Mouse (Mus musculus): ENCODE data around the gene Cercam. TPM values are rescaled to one million over a fixed set of nuclear protein-coding genes. Genes with fewer than 3 reads are reported as not detected.

Cercam gene
- polyA plus RNA-seq, 1 experiment = 10.8 TPM

GRCm38 (mm10) chr2:29826926-29827708 lies 41.8 kb upstream of the Cercam start:
- TF ChIP-seq POLR2A (IDR thresholded peaks at IDR 0.05; ENCODE audit: insufficient read length, low read depth) (peak; percentile 49), MYOG (IDR thresholded peaks at IDR 0.05; ENCODE audit: control insufficient read depth in 1 of 3, insufficient read depth in 1 of 3, insufficient read length in 2 of 3, low read depth in 2 of 3) (no peak), POLR2AphosphoS2 (IDR thresholded peaks at IDR 0.05; ENCODE audit: insufficient read length, low read depth) (peak; percentile 10), REST (IDR thresholded peaks at IDR 0.05; ENCODE audit: insufficient read depth, insufficient read length) (no peak)
- H3K27me3 ChIP-seq (ENCODE audit: control insufficient read depth, insufficient read depth, insufficient read length) = no peaks in the 10 kb centered on the region
- peak overlapping the region; percentile 21 for H3ac ChIP-seq (ENCODE audit: control insufficient read depth, insufficient read length)
- H3K4me3 ChIP-seq = peak overlapping the region; percentile 98
- no peaks in the 10 kb centered on the region for H3K36me3 ChIP-seq (ENCODE audit: control insufficient read depth, insufficient read depth)
- H3K79me2 ChIP-seq (ENCODE audit: control insufficient read depth, insufficient read depth) = peaks cover 43% of the 10 kb centered on the region
- peak overlapping the region; percentile 95 for H3K4me2 ChIP-seq (ENCODE audit: low read depth)

- peak overlapping the region; percentile 84 for H3K4me2 ChIP-seq (ENCODE audit: low read depth)
- H3K4me3 ChIP-seq = peak overlapping the region; percentile 98
- H3K27me3 ChIP-seq (ENCODE audit: control insufficient read depth, insufficient read depth, insufficient read length) = no peaks in the 10 kb centered on the region
- peak overlapping the region; percentile 21 for H3ac ChIP-seq (ENCODE audit: control insufficient read depth, insufficient read length)
- peaks cover 43% of the 10 kb centered on the region for H3K79me2 ChIP-seq (ENCODE audit: control insufficient read depth, insufficient read depth)
- no peaks in the 10 kb centered on the region for H3K36me3 ChIP-seq (ENCODE audit: control insufficient read depth, insufficient read depth)
- no peak for TF ChIP-seq TCF3 (IDR thresholded peaks at IDR 0.05; ENCODE audit: insufficient read length, low read depth)
- TF ChIP-seq E2F4 (IDR thresholded peaks at IDR 0.05; ENCODE audit: insufficient read depth) = no peak
- no peak for TF ChIP-seq CEBPB (IDR thresholded peaks at IDR 0.05; ENCODE audit: insufficient read depth, poor library complexity, severe bottlenecking)
- no peak for TF ChIP-seq TCF12 (IDR thresholded peaks at IDR 0.05; ENCODE audit: insufficient read depth, poor library complexity, severe bottlenecking)
Measured at GRCm38 (mm10) chr2:29827709-29828024, 41.3 kb upstream of the Cercam start.

- H3K36me3 ChIP-seq (ENCODE audit: control insufficient read depth, insufficient read depth) = no peaks in the 10 kb centered on the region
- no peak overlapping the region for H3K4me3 ChIP-seq
- H3K4me2 ChIP-seq (ENCODE audit: low read depth) = no peak overlapping the region
- no peak for TF ChIP-seq POLR2AphosphoS2 (IDR thresholded peaks at IDR 0.05; ENCODE audit: insufficient read length, low read depth)
- TF ChIP-seq POLR2A (IDR thresholded peaks at IDR 0.05; ENCODE audit: insufficient read length, low read depth) = no peak
- TF ChIP-seq MYOG (IDR thresholded peaks at IDR 0.05; ENCODE audit: control insufficient read depth in 1 of 3, insufficient read depth in 1 of 3, insufficient read length in 2 of 3, low read depth in 2 of 3) = no peak
- no peak for TF ChIP-seq REST (IDR thresholded peaks at IDR 0.05; ENCODE audit: insufficient read depth, insufficient read length)
- TF ChIP-seq USF1 (IDR thresholded peaks at IDR 0.05; ENCODE audit: low read depth) = no peak
- no peak for TF ChIP-seq TCF12 (IDR thresholded peaks at IDR 0.05; ENCODE audit: insufficient read depth, poor library complexity, severe bottlenecking)
- TF ChIP-seq MAX (IDR thresholded peaks at IDR 0.05; ENCODE audit: low read depth) = no peak
- no peak for TF ChIP-seq SRF (IDR thresholded peaks at IDR 0.05; ENCODE audit: control insufficient read depth, insufficient read length, low read depth)
- no peak for TF ChIP-seq E2F4 (IDR thresholded peaks at IDR 0.05; ENCODE audit: insufficient read depth)
- TF ChIP-seq MYOD1 (IDR thresholded peaks at IDR 0.05; ENCODE audit: control insufficient read depth in 1 of 3, insufficient read length in 2 of 3, low read depth in 2 of 3) = no peak
- TF ChIP-seq TCF3 (IDR thresholded peaks at IDR 0.05; ENCODE audit: insufficient read length, low read depth) = no peak
- no peak for TF ChIP-seq CEBPB (IDR thresholded peaks at IDR 0.05; ENCODE audit: insufficient read depth, poor library complexity, severe bottlenecking)
- no peaks in the 10 kb centered on the region for H3K27me3 ChIP-seq (ENCODE audit: control insufficient read depth, insufficient read depth, insufficient read length)
- H3K79me2 ChIP-seq (ENCODE audit: control insufficient read depth, insufficient read depth) = peaks cover 43% of the 10 kb centered on the region
- H3ac ChIP-seq (ENCODE audit: control insufficient read depth, insufficient read length) = no peak overlapping the region
Measured at GRCm38 (mm10) chr2:29831106-29831505, 37.9 kb upstream of the Cercam start.

- Histone ChIP-seq H3K27me3 (ENCODE audit: control insufficient read depth, insufficient read depth, insufficient read length) (no peaks in the 10 kb centered on the region), H3K36me3 (ENCODE audit: control insufficient read depth, insufficient read depth) (no peaks in the 10 kb centered on the region), H3K4me2 (ENCODE audit: low read depth) (no peak overlapping the region), H3K79me2 (ENCODE audit: control insufficient read depth, insufficient read depth) (peaks cover 28% of the 10 kb centered on the region), H3ac (ENCODE audit: control insufficient read depth, insufficient read length) (no peak overlapping the region), H3K4me3 (no peak overlapping the region)
- TF ChIP-seq E2F4 (IDR thresholded peaks at IDR 0.05; ENCODE audit: insufficient read depth) (no peak), USF1 (IDR thresholded peaks at IDR 0.05; ENCODE audit: low read depth) (no peak), REST (IDR thresholded peaks at IDR 0.05; ENCODE audit: insufficient read depth, insufficient read length) (no peak), MYOG (IDR thresholded peaks at IDR 0.05; ENCODE audit: control insufficient read depth in 1 of 3, insufficient read depth in 1 of 3, insufficient read length in 2 of 3, low read depth in 2 of 3) (no peak), SRF (IDR thresholded peaks at IDR 0.05; ENCODE audit: control insufficient read depth, insufficient read length, low read depth) (no peak), MAX (IDR thresholded peaks at IDR 0.05; ENCODE audit: low read depth) (no peak), MYOD1 (IDR thresholded peaks at IDR 0.05; ENCODE audit: control insufficient read depth in 1 of 3, insufficient read length in 2 of 3, low read depth in 2 of 3) (no peak), TCF3 (IDR thresholded peaks at IDR 0.05; ENCODE audit: insufficient read length, low read depth) (no peak), CEBPB (IDR thresholded peaks at IDR 0.05; ENCODE audit: insufficient read depth, poor library complexity, severe bottlenecking) (no peak), TCF12 (IDR thresholded peaks at IDR 0.05; ENCODE audit: insufficient read depth, poor library complexity, severe bottlenecking) (no peak), POLR2AphosphoS2 (IDR thresholded peaks at IDR 0.05; ENCODE audit: insufficient read length, low read depth) (no peak), POLR2A (IDR thresholded peaks at IDR 0.05; ENCODE audit: insufficient read length, low read depth) (no peak)
Measured at GRCm38 (mm10) chr2:29833796-29834195, 35.2 kb upstream of the Cercam start.

GRCm38 (mm10) chr2:29835391-29835899 lies 33.5 kb upstream of the Cercam start:
- Histone ChIP-seq H3K79me2 (ENCODE audit: control insufficient read depth, insufficient read depth) (peaks cover 12% of the 10 kb centered on the region), H3K36me3 (ENCODE audit: control insufficient read depth, insufficient read depth) (no peaks in the 10 kb centered on the region), H3K4me3 (no peak overlapping the region), H3ac (ENCODE audit: control insufficient read depth, insufficient read length) (no peak overlapping the region), H3K27me3 (ENCODE audit: control insufficient read depth, insufficient read depth, insufficient read length) (no peaks in the 10 kb centered on the region), H3K4me2 (ENCODE audit: low read depth) (no peak overlapping the region)
- TF ChIP-seq E2F4 (IDR thresholded peaks at IDR 0.05; ENCODE audit: insufficient read depth) = no peak
- TF ChIP-seq CEBPB (IDR thresholded peaks at IDR 0.05; ENCODE audit: insufficient read depth, poor library complexity, severe bottlenecking) = no peak
- TF ChIP-seq REST (IDR thresholded peaks at IDR 0.05; ENCODE audit: insufficient read depth, insufficient read length) = no peak
- no peak for TF ChIP-seq MYOG (IDR thresholded peaks at IDR 0.05; ENCODE audit: control insufficient read depth in 1 of 3, insufficient read depth in 1 of 3, insufficient read length in 2 of 3, low read depth in 2 of 3)
- no peak for TF ChIP-seq POLR2A (IDR thresholded peaks at IDR 0.05; ENCODE audit: insufficient read length, low read depth)
- TF ChIP-seq POLR2AphosphoS2 (IDR thresholded peaks at IDR 0.05; ENCODE audit: insufficient read length, low read depth) = no peak
- no peak for TF ChIP-seq SRF (IDR thresholded peaks at IDR 0.05; ENCODE audit: control insufficient read depth, insufficient read length, low read depth)
- no peak for TF ChIP-seq USF1 (IDR thresholded peaks at IDR 0.05; ENCODE audit: low read depth)
- no peak for TF ChIP-seq TCF3 (IDR thresholded peaks at IDR 0.05; ENCODE audit: insufficient read length, low read depth)
- no peak for TF ChIP-seq MYOD1 (IDR thresholded peaks at IDR 0.05; ENCODE audit: control insufficient read depth in 1 of 3, insufficient read length in 2 of 3, low read depth in 2 of 3)
- TF ChIP-seq TCF12 (IDR thresholded peaks at IDR 0.05; ENCODE audit: insufficient read depth, poor library complexity, severe bottlenecking) = no peak
- TF ChIP-seq MAX (IDR thresholded peaks at IDR 0.05; ENCODE audit: low read depth) = no peak

All from myocyte (in vitro differentiated cells).